Mouse (Mus musculus): Measurements from ENCODE around the gene Pip4k2a. TPM values are rescaled to one million over a fixed set of nuclear protein-coding genes. Genes with fewer than 3 reads are reported as not detected.
"Not testable (repeated sequence)": the region's sequence is repeated elsewhere in the genome, so short reads cannot be mapped to it uniquely, and the experiment has no call there.

Gene Pip4k2a
- total RNA-seq (2021): 1 to 10 TPM; 3.6 to 4.8 TPM
- long read RNA-seq, experiment 1, partial matches to known transcripts: 0 of 1 reads
- long read RNA-seq, experiment 1, other reads (novel, unspliced or antisense): 0 of 1 reads
- long read RNA-seq, experiment 2, partial matches to known transcripts: 0 of 2 reads
- long read RNA-seq, experiment 2, other reads (novel, unspliced or antisense): 0 of 2 reads

- intact Hi-C loops (cut with DNase I): no loop called here
- DNase-seq: peak; percentile 87 to 89
Observed at GRCm38 (mm10) chr2:18998054-18998478, at the start of gene Pip4k2a, which contains the start of gene 4930426L09Rik. Gene Pip4k2a (minus strand): TSS chr2:18998126. Gene 4930426L09Rik (plus strand): TSS chr2:18998343.

- no peak for DNase-seq
- intact Hi-C loops (cut with DNase I): no loop called here
Observed at GRCm38 (mm10) chr2:19037907-19038570, 40.1 kb upstream of the Pip4k2a start.

GRCm38 (mm10) chr2:19037430-19037829 is 39.5 kb upstream of the Pip4k2a start:
- intact Hi-C loops (cut with DNase I): no loop called here
- no peak for DNase-seq

GRCm38 (mm10) chr2:19024807-19025206 is 26.9 kb upstream of the Pip4k2a start:
- intact Hi-C loops (cut with DNase I): no loop called here
- DNase-seq: no peak

- intact Hi-C loops (cut with DNase I): no loop called here
- no peak for DNase-seq
Observed at GRCm38 (mm10) chr2:19018034-19018433, 20.1 kb upstream of the Pip4k2a start.

GRCm38 (mm10) chr2:19016839-19017238 is 18.9 kb upstream of the Pip4k2a start:
- no peak for DNase-seq
- intact Hi-C loops (cut with DNase I): no loop called here

- intact Hi-C loops (cut with DNase I): no loop called here
- DNase-seq: no peak
Observed at GRCm38 (mm10) chr2:19016348-19016747, 18.4 kb upstream of the Pip4k2a start.

GRCm38 (mm10) chr2:19011443-19011842 is 13.5 kb upstream of the Pip4k2a start:
- intact Hi-C loops (cut with DNase I): no loop called here
- no peak for DNase-seq

GRCm38 (mm10) chr2:19010541-19010940 is 12.6 kb upstream of the Pip4k2a start:
- intact Hi-C loops (cut with DNase I); DNase-seq: not testable (repeated sequence)

- no peak for DNase-seq
Observed at GRCm38 (mm10) chr2:19007580-19007979, 9.7 kb upstream of the Pip4k2a start.

GRCm38 (mm10) chr2:19006124-19006523 is 8.2 kb upstream of the Pip4k2a start:
- intact Hi-C loops (cut with DNase I): no loop called here
- no peak for DNase-seq

More at GRCm38 (mm10) chr2:19007580-19007979, 9.7 kb upstream of the Pip4k2a start:
- intact Hi-C loops (cut with DNase I): no loop called here

- DNase-seq: no peak
- intact Hi-C loops (cut with DNase I): no loop called here
Observed at GRCm38 (mm10) chr2:19004801-19005200, 6.9 kb upstream of the Pip4k2a start.

GRCm38 (mm10) chr2:18999395-18999794 is 1.5 kb upstream of the Pip4k2a start:
- intact Hi-C loops (cut with DNase I): no loop called here
- no peak for DNase-seq

GRCm38 (mm10) chr2:18997387-18997971 is 447 bp downstream of the Pip4k2a start:
- intact Hi-C loops (cut with DNase I): no loop called here
- DNase-seq: peak in 1 of 2 experiments; percentile 23

GRCm38 (mm10) chr2:18996451-18997211 is 1.3 kb downstream of the Pip4k2a start:
- DNase-seq: peak; percentile 4 to 23
- intact Hi-C loops (cut with DNase I): no loop called here

- intact Hi-C loops (cut with DNase I): loop anchor here (5.0 kb wide), 1 partner anchor 51 kb away; no protein-coding TSS in a partner anchor
- no peak for DNase-seq
Observed at GRCm38 (mm10) chr2:18992512-18993510, 5.1 kb downstream of the Pip4k2a start.

- intact Hi-C loops (cut with DNase I): no loop called here
- DNase-seq: no peak
Observed at GRCm38 (mm10) chr2:18988885-18989284, 9.0 kb downstream of the Pip4k2a start.

- no peak for DNase-seq
- intact Hi-C loops (cut with DNase I): no loop called here
Observed at GRCm38 (mm10) chr2:18985506-18985905, 12.4 kb downstream of the Pip4k2a start.

- peak in 1 of 2 experiments; percentile 13 for DNase-seq
- intact Hi-C loops (cut with DNase I): no loop called here
Observed at GRCm38 (mm10) chr2:18984095-18984847, 13.7 kb downstream of the Pip4k2a start.
